Mouse (Mus musculus) kidney, postnatal 4 days (tissue): Measurements from ENCODE around the gene Bst1.

Source experiments
- DNase-seq, 2 experiments: peaks; one replicate each; pipeline ENCODE4 v3.0.0; 2021; ENCODE audit warnings: mixed read lengths in 2 of 2

The Bst1 gene

GRCm38 (mm10) chr5:43814536-43814935, 4.1 kb upstream of the Bst1 start:
- DNase-seq, result no peak

- DNase-seq, result no peak
Observed at GRCm38 (mm10) chr5:43815769-43816168, 2.9 kb upstream of the Bst1 start.

- DNase-seq, result no peak
Observed at GRCm38 (mm10) chr5:43820785-43821184, 2.1 kb downstream of the Bst1 start.

GRCm38 (mm10) chr5:43821538-43821937, 2.9 kb downstream of the Bst1 start, which contains the start of gene Fbxl5:
TSS of gene Fbxl5 (minus strand) at chr5:43821638.
- DNase-seq, result no peak

DNA sequence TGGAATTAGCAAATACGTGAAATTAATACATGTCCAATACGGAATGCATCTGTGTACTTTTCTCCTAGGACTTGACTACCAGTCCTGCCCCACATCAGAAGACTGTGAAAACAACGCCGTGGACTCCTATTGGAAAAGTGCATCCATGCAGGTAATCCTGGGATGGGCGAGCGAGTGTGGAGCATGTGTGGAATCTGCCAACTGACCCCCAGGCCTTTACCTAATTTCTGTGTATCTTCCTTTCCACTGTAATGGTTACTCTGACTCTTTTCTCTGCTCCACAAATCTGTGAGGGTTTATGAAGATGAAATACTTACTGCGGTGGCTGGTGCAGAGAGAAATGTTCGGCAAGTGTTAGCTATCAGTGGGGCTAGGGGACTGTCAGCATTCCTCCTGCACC, 3.5 kb downstream of the Bst1 start:
- no peak for DNase-seq

DNA sequence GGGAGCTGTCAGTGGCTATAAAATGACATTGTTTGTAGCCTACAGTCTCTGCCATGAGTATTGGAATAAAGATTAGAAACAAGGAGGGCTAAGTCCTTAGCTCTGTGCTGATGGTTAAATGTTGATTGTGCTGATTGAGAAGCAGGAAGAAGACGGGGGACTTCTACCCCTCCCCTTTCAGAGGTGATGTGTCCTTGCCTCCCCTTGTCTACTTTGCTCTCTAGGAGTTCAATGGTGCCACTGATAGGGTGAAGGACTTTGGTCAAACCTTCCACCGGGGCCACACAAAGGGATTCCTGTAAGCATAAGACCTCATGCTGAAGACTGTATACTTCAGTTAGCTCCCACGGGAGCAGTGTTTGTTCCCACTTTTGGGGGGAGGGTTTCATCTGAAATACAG, 4.1 kb downstream of the Bst1 start:
- DNase-seq, result no peak

GRCm38 (mm10) chr5:43824580-43824979, 5.9 kb downstream of the Bst1 start:
- DNase-seq, result no peak

DNA sequence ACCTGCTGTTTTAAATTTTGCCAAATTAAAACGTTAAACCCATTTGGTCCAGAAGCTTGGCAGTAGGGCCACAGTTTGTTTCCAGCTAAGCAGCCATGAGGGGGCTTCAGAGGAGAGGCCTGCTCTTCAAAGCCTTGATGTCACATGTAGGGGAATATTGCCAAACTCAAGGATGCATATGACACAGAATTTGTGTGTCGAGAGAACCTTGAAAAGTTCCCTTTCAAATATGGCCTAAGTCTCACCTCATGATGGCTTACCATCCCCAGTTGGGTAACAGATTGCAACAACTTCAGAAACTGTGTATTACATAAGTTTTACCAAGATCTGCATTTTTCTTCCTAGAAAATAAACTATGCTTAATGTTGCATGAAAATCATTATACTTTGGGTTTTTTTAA, 8.2 kb downstream of the Bst1 start:
- DNase-seq, result no peak

GRCm38 (mm10) chr5:43827366-43827765, 8.7 kb downstream of the Bst1 start:
- DNase-seq, result no peak

- DNase-seq, result peak; percentile 16 to 46
Observed at GRCm38 (mm10) chr5:43836590-43836989, 17.9 kb downstream of the Bst1 start.

DNA sequence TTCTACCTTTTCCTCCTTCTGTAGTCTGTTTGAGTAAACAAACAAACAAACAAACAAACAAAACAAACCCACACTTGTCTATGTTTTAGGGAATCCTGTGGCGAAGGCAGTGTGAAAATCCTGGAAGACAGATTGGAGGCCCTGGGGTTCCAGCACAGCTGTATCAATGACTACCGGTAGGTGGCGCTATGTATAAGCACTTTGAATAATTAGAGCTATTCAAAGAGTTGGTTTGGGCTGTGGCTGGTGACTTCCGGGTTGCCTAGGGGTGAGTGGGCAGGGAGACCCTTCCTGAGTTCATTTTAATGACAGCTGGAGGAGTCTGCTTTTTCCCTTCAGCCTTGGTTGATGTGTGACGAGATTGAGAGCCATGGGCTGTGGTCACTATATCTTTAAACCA, 18.7 kb downstream of the Bst1 start:
- peak; percentile 57 to 62 for DNase-seq

DNA sequence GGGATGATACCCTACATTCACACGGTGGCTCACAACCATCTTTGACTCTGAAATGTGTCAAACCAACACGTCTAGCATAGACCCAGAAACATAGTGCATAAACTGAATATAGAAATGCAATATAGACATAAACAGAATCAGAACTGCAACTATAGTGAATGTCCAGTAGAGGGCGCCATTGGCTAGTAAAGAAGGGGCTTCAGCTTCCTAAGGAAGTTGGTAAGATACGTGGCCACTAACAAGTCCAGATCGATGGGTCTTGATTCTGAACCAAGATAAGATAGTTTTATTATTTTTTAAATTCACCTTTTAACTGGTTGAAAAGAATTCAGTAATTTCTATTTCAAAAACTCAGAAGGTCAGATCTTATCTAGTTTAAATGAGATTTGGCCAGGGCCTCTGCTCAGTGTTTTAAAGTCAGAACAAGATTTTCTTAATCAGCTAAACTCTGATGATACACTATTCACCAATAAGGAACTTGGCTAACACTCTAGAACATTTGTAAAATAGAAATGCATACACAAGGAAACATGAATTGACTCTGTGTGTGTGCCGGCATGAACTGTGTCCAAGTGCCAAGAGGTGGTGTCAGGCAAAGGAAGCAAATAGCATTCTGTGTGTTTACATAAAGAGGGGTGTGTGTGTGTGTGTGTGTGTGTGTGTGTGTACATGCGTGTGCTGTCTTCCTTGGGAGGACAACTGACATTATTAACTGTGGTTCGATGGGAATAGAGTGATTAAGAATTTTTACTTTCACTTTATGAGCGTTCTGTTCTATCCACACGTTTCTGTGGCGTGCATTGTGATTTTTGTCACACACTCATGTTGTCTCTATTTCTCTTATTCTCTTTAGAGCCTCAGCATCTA, 22.7 kb downstream of the Bst1 start:
- DNase-seq, result peak; percentile 34 to 35

GRCm38 (mm10) chr5:43842011-43842285, 23.3 kb downstream of the Bst1 start:
- no peak for DNase-seq

DNA sequence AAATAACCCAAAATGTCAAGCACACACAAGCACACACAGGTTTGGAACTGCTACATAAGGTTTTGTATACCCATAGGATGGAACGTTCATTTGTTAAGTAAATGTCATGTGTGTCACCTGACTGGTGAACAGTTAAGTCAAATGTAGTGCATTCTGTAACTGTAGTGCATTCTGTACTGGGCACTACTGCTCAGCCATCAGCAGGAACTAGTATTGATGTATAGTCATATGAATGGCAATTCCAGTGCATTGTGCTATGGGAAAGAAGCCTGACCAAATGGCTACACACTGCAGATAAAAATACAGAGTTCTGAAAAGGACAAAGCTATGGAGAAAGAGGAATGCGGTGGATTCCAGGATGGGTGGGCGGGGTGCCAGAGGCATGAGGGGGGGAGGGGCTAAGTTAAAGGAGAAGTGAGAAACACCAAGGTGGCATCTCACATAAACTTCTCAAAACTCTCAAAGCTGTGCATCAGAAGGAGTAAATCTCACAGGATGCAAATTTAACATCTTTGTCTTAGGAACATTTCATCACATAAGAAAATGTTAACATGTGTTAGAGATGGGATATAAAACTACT, 24.0 kb downstream of the Bst1 start:
- DNase-seq, result peak; percentile 21 to 30

GRCm38 (mm10) chr5:43845083-43845482, 26.4 kb downstream of the Bst1 start:
- no peak for DNase-seq

GRCm38 (mm10) chr5:43845646-43846045, 27.0 kb downstream of the Bst1 start:
- no peak for DNase-seq

GRCm38 (mm10) chr5:43846227-43846626, 27.5 kb downstream of the Bst1 start:
- peak in 1 of 2 experiments; percentile 18 for DNase-seq

- no peak for DNase-seq
Observed at GRCm38 (mm10) chr5:43847555-43847954, 28.9 kb downstream of the Bst1 start.

GRCm38 (mm10) chr5:43848275-43848674, 29.6 kb downstream of the Bst1 start:
- no peak for DNase-seq

DNA sequence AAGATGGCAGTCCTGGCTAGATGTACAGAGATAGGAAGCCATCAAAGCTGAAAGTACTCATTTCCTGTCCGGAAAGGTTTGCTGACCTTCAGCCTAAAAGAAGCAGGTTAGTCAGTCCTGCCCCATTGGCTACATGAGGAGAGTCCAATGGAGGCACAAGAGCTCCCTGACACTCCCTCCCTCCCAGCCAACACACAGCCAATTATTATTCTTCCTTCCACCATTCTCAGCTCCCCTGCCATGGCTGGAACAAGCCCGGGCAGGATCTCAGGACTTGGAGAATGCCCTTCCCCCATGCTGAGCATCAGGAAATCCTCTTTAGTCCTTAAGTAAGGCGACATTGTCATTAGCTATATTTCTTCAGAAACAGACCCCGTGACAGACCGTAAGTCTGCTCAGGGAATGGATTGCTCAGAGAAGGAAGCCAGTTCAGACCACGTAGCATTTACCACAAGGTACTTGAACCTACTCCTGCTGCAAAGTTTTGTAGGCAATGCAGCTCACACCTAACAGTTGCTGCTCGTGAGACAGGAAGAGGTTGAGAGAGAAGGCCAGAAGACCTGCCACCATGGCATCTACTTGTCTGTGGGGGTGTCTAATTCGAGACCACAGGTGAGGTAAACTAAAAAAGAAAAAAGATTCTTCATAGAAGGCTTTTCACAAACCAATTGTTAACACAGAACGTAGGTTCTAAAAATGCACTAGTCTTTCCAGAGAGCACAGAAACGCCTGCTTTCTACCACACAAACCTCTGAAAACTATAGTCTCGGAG, 34.6 kb downstream of the Bst1 start:
- peak in 1 of 2 experiments; percentile 24 for DNase-seq

DNA sequence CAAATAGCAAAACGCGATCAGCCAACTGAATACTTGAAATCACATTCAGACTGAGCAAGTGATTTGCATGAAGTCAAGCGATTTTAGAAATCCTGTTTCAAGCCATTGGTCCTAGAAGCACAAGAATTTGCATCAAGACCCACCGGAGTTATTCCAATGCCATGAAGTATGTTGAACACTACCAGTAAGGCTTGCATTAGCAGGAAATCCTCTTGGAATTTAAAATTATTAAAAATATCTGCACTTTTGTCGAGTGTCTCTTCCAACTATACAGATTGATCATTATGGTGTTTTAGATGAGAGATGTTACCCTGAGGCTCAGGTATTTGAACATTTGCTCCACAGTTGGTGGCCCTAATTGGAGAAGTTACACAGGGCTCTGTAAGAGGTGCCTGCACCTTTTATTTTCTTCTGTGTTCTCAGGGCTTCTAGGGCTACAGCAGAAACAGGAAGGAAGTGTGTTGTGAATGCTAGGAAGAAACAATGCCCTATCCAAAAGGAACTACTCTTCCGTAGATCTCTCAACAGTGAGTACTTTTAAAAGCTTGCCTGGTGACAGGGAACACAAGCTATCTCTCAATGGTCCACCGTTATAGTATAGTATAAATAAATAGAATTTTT, 35.3 kb downstream of the Bst1 start:
- no peak for DNase-seq

DNA sequence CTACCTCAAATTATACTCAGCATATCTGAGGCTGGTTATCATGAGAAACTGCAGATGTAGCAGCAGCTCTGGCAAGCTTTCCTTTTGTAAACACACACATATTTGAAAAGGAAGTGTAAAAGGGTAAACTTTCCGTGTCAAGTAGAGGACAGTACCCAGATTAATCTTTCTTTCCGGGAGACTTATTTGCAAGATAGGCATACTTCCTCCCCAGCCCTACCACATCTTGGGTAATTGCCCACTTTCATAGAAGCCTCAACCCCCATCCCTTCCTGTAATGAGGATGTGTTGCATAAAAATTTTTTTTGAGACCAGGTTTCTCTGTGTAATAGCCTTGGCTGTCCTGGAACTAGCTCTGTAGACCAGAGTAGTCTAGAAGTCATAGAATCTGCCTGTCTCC, 37.1 kb downstream of the Bst1 start:
- DNase-seq, result no peak

DNA sequence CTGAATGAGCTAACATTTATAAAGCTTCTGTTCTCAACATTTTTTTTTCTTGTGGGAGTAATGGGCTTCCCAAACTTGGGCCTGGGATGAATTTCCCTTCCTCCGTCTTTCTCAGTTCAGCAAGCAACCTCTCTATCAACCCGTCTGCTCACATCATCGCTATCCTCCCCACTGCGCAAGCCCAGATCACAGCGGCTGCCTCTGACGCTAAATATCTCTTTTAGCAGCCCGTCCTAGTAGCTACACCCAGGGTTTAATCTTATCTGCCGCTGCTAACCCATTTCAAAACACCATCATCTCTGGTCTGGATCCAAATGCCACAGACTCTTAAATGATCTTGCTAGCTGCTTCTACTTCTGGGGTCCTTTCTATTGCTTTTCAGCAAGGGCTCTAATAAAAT, 41.0 kb downstream of the Bst1 start:
- no peak for DNase-seq
